Mouse (Mus musculus): ENCODE data around the gene Eif1ad. TPM values are rescaled to one million over a fixed set of nuclear protein-coding genes. Genes with fewer than 3 reads are reported as not detected.

Gene Eif1ad
- total and polyA plus RNA-seq, 2 experiments from 2014 or later, result 34.7 to 45.3 TPM

DNA sequence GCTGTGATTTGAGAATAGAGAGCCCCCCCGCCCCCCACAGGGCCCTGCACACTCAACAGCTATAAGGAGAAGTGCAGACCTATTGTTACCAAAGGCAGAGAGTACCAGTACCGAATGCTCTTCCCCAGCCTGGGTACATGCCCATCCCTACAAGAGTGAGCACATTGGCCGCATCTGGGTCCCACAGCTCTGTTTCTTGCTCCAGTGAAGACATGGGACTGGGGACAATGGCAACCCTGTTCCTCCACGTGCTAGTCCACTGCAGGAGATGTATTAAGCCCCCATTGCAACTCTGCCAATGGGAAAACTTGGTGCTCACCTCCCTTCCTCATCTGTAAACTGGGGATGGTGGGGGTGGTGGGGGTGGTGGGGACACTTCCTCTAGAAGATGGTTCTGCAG lies 47.3 kb downstream of the Eif1ad start:
- no peak overlapping the region for H3K27ac ChIP-seq (ENCODE audit: low read depth, low read length)
- no peak overlapping the region for H3K4me2 ChIP-seq (ENCODE audit: low read depth)
- H3K4me3 ChIP-seq (ENCODE audit: low read depth, low read length), result no peak overlapping the region
- no peak for ATAC-seq
- no peak for DNase-seq
- no peaks in the 10 kb centered on the region for H3K4me1 ChIP-seq (ENCODE audit: insufficient read depth)
- H3K9me3 ChIP-seq (ENCODE audit: low read length), result no peaks in the 10 kb centered on the region
- no peaks in the 10 kb centered on the region for H3K36me3 ChIP-seq (ENCODE audit: insufficient read depth)
- TF ChIP-seq CTCF (IDR thresholded peaks at IDR 0.05; ENCODE audit: low read depth), result no peak
- no peaks in the 10 kb centered on the region for H3K27me3 ChIP-seq (ENCODE audit: insufficient read depth, low read length)
- WGBS, result 71% methylated on average over 4 of the region's 4 CpGs
- no peak overlapping the region for H3K9ac ChIP-seq

DNA sequence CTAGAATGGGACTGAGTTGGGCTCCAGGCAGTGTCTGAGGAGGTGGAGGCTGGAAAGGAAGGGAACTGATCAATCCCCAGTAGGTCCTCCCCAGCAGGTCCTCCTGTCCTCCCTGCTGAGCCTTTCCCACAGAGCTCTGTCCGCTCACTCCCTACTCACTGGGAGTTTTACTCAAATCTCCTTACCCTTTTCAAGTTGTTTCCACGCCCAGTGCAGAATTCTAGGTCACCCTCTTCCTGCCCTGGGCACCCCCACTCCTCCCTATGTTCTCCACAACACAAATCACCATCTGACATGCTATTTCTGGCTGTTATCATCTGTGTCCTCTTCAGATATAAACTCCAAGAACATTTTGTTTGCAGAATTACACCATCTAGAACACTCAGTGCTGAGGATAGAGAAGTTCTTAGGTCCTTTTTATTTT lies 48.0 kb downstream of the Eif1ad start:
- no peak overlapping the region for H3K27ac ChIP-seq (ENCODE audit: low read depth, low read length)
- no peak for ATAC-seq

DNA sequence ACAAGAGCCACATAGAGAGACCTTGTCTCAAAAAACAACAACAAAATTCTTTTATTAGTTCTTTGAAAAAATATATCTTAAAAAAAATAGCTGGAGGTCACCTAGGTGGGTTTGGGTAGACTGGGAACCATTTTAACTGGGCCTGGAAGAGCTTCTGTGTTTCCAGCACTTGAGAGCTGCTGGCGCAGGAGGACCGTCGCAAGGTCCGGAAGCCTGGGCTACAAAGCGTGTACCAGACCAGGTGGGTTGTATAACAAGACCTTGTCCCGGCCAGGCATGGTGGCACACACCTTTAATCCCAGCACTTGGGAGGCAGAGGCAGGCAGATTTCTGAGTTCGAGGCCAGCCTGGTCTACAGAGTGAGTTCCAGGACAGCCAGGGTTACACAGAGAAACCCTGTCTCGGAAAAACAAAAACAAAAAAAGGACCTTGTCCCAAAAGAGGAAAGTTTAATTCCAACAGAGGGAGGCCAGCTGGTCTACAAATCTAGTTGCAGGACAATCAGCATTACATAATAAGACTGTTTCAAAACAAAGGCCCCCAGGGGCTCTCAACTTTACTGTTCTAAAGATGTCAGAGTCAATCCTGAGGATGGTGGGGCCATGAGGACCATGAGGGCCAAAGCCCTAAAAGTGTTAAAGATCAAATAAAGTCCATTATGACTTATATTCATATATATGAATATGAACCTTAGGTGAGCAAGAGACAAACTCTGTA lies 52.4 kb downstream of the Eif1ad start:
- H3K4me1 ChIP-seq (ENCODE audit: insufficient read depth), result peaks cover 8% of the 10 kb centered on the region; the same call in 1 of the 2 replicates
- no peak overlapping the region for H3K4me3 ChIP-seq (ENCODE audit: low read depth, low read length)
- ATAC-seq, result no peak
- no peak for TF ChIP-seq CTCF (IDR thresholded peaks at IDR 0.05; ENCODE audit: low read depth)
- H3K27ac ChIP-seq (ENCODE audit: low read depth, low read length), result no peak overlapping the region
- no peak overlapping the region for H3K9ac ChIP-seq
- H3K36me3 ChIP-seq (ENCODE audit: insufficient read depth), result peaks cover 33% of the 10 kb centered on the region
- no peak overlapping the region for H3K4me2 ChIP-seq (ENCODE audit: low read depth)
- no peaks in the 10 kb centered on the region for H3K27me3 ChIP-seq (ENCODE audit: insufficient read depth, low read length)
- 97% methylated on average over 8 of the region's 8 CpGs for WGBS
- no peaks in the 10 kb centered on the region for H3K9me3 ChIP-seq (ENCODE audit: low read length)
- no peak for DNase-seq

More for the DNA sequence above, 48.0 kb downstream of the Eif1ad start:
- Histone ChIP-seq H3K4me3 (ENCODE audit: low read depth, low read length) (no peak overlapping the region), H3K4me1 (ENCODE audit: insufficient read depth) (no peaks in the 10 kb centered on the region), H3K9me3 (ENCODE audit: low read length) (no peaks in the 10 kb centered on the region), H3K4me2 (ENCODE audit: low read depth) (no peak overlapping the region), H3K36me3 (ENCODE audit: insufficient read depth) (peaks cover 5% of the 10 kb centered on the region), H3K9ac (no peak overlapping the region), H3K27me3 (ENCODE audit: insufficient read depth, low read length) (no peaks in the 10 kb centered on the region)
- no peak for DNase-seq
- TF ChIP-seq CTCF (IDR thresholded peaks at IDR 0.05; ENCODE audit: low read depth), result no peak
- WGBS, result 61% methylated on average over 2 of the region's 2 CpGs

DNA sequence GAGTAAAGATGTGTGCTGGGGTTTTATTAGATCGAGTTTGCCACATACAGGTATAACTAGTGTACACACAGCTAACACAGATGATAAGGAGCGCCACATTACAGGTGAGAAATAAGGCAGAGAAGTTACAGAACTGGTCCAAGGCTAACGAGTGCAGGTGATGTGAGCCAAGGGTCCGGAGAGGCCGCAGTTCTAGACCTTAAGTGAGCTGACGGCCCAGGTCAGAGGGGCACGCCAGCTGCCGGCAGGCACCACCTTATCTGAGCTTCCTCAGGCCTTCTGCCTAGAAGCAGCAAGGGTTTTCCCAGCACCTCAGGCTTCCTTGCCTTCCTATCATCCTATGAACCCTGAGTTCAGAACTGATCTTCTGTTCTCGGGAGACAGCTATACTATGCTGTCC lies 53.1 kb downstream of the Eif1ad start:
- Histone ChIP-seq H3K4me3 (ENCODE audit: low read depth, low read length) (no peak overlapping the region), H3K4me2 (ENCODE audit: low read depth) (no peak overlapping the region), H3K9ac (no peak overlapping the region), H3K4me1 (ENCODE audit: insufficient read depth) (peaks cover 8% of the 10 kb centered on the region; the same call in 1 of the 2 replicates), H3K36me3 (ENCODE audit: insufficient read depth) (peaks cover 33% of the 10 kb centered on the region), H3K27me3 (ENCODE audit: insufficient read depth, low read length) (no peaks in the 10 kb centered on the region), H3K9me3 (ENCODE audit: low read length) (no peaks in the 10 kb centered on the region), H3K27ac (ENCODE audit: low read depth, low read length) (no peak overlapping the region)
- WGBS, result 94% methylated on average over 9 of the region's 9 CpGs
- no peak for TF ChIP-seq CTCF (IDR thresholded peaks at IDR 0.05; ENCODE audit: low read depth)
- ATAC-seq, result no peak
- DNase-seq, result no peak

DNA sequence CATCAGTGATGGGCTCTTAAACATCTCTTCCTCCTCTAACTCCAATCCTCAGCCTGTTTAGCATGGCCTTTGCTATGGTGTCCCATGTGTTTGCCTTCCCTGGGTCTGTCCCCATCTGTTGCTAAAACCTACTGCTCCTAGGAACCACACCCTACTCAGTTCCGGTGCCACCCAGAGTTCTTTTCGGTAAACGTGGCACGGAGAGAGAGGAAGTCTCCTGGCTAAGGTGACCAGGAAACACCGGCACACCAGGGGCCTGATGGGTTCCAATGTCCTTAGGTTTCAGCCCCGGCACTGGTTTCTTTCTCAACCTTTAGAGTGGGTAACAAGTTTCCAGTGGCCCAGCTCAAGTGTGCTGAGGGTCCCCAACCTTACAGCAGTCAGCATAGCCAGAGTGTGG lies 54.0 kb downstream of the Eif1ad start:
- peaks cover 8% of the 10 kb centered on the region; the same call in 1 of the 2 replicates for H3K4me1 ChIP-seq (ENCODE audit: insufficient read depth)
- no peaks in the 10 kb centered on the region for H3K27me3 ChIP-seq (ENCODE audit: insufficient read depth, low read length)
- H3K9me3 ChIP-seq (ENCODE audit: low read length), result no peaks in the 10 kb centered on the region
- DNase-seq (no peak), ATAC-seq (no peak)
- 97% methylated on average over 6 of the region's 6 CpGs for WGBS
- TF ChIP-seq CTCF (IDR thresholded peaks at IDR 0.05; ENCODE audit: low read depth), result no peak
- peaks cover 33% of the 10 kb centered on the region for H3K36me3 ChIP-seq (ENCODE audit: insufficient read depth)
- H3K4me2 ChIP-seq (ENCODE audit: low read depth), result no peak overlapping the region
- no peak overlapping the region for H3K4me3 ChIP-seq (ENCODE audit: low read depth, low read length)
- no peak overlapping the region for H3K27ac ChIP-seq (ENCODE audit: low read depth, low read length)
- no peak overlapping the region for H3K9ac ChIP-seq

Other genes starting within 250 kb of the Eif1ad start
- 138 and 146 TPM in 2 replicates for gene Klc2, start 248.2 kb upstream of the Eif1ad start, total RNA-seq (2014; rRNA removed)
- gene Klc2, start 248.2 kb upstream of the Eif1ad start, polyA plus RNA-seq (2015; fragmentation: Nextera tagmentation; extraction: Ambion mirVana), result 54.5 and 58.6 TPM in 2 replicates
- gene Pacs1, start 93.6 kb upstream of the Eif1ad start, total RNA-seq (2014; rRNA removed), result 54.5 and 84.6 TPM in 2 replicates
- 35.3 and 44.7 TPM in 2 replicates for gene Pacs1, start 93.6 kb upstream of the Eif1ad start, polyA plus RNA-seq (2015; fragmentation: Nextera tagmentation; extraction: Ambion mirVana)
- gene Sf3b2, start 71.3 kb upstream of the Eif1ad start, total RNA-seq (2014; rRNA removed), result 226 and 261 TPM in 2 replicates
- gene Sf3b2, start 71.3 kb upstream of the Eif1ad start, polyA plus RNA-seq (2015; fragmentation: Nextera tagmentation; extraction: Ambion mirVana), result 310 and 345 TPM in 2 replicates
- 14.8 and 19.4 TPM in 2 replicates for gene Gal3st3, start 68.4 kb upstream of the Eif1ad start, total RNA-seq (2014; rRNA removed)
- gene Gal3st3, start 68.4 kb upstream of the Eif1ad start, polyA plus RNA-seq (2015; fragmentation: Nextera tagmentation; extraction: Ambion mirVana), result 46.9 and 50.4 TPM in 2 replicates
- gene Catsper1, start 31.0 kb upstream of the Eif1ad start, total RNA-seq (2014; rRNA removed), result not detected in 2 replicates
- gene Catsper1, start 31.0 kb upstream of the Eif1ad start, polyA plus RNA-seq (2015; fragmentation: Nextera tagmentation; extraction: Ambion mirVana), result not detected in 2 replicates
- 0.76 and 2.4 TPM in 2 replicates for gene Cst6, start 17.2 kb upstream of the Eif1ad start, total RNA-seq (2014; rRNA removed)
- 9.6 and 15.8 TPM in 2 replicates for gene Cst6, start 17.2 kb upstream of the Eif1ad start, polyA plus RNA-seq (2015; fragmentation: Nextera tagmentation; extraction: Ambion mirVana)
- 72.5 and 93.5 TPM in 2 replicates for gene Banf1, start 427 bp downstream of the Eif1ad start, total RNA-seq (2014; rRNA removed)
- 379 and 481 TPM in 2 replicates for gene Banf1, start 427 bp downstream of the Eif1ad start, polyA plus RNA-seq (2015; fragmentation: Nextera tagmentation; extraction: Ambion mirVana)
- gene Sart1, start 22.0 kb downstream of the Eif1ad start, total RNA-seq (2014; rRNA removed), result 49.2 and 55.1 TPM in 2 replicates
- 38.8 and 53.5 TPM in 2 replicates for gene Sart1, start 22.0 kb downstream of the Eif1ad start, polyA plus RNA-seq (2015; fragmentation: Nextera tagmentation; extraction: Ambion mirVana)
- 0.43 TPM in 1 of 2 replicates, not detected in the other for gene Tsga10ip, start 35.8 kb downstream of the Eif1ad start, total RNA-seq (2014; rRNA removed)
- 0.08 and 0.13 TPM in 2 replicates for gene Tsga10ip, start 35.8 kb downstream of the Eif1ad start, polyA plus RNA-seq (2015; fragmentation: Nextera tagmentation; extraction: Ambion mirVana)
- 171 and 202 TPM in 2 replicates for gene Drap1, start 58.2 kb downstream of the Eif1ad start, total RNA-seq (2014; rRNA removed)
- gene Drap1, start 58.2 kb downstream of the Eif1ad start, polyA plus RNA-seq (2015; fragmentation: Nextera tagmentation; extraction: Ambion mirVana), result 353 and 391 TPM in 2 replicates
- gene AI837181, start 58.4 kb downstream of the Eif1ad start, total RNA-seq (2014; rRNA removed), result 56.6 and 59.5 TPM in 2 replicates
- gene AI837181, start 58.4 kb downstream of the Eif1ad start, polyA plus RNA-seq (2015; fragmentation: Nextera tagmentation; extraction: Ambion mirVana), result 72.5 and 72.7 TPM in 2 replicates
- 0.19 TPM in 1 of 2 replicates, not detected in the other for gene Fosl1, start 80.8 kb downstream of the Eif1ad start, total RNA-seq (2014; rRNA removed)
- not detected in 2 replicates for gene Fosl1, start 80.8 kb downstream of the Eif1ad start, polyA plus RNA-seq (2015; fragmentation: Nextera tagmentation; extraction: Ambion mirVana)
- gene Ccdc85b, start 91.2 kb downstream of the Eif1ad start, total RNA-seq (2014; rRNA removed), result 19.3 and 21.2 TPM in 2 replicates
- 15.3 and 16.2 TPM in 2 replicates for gene Ccdc85b, start 91.2 kb downstream of the Eif1ad start, polyA plus RNA-seq (2015; fragmentation: Nextera tagmentation; extraction: Ambion mirVana)
- 116 and 125 TPM in 2 replicates for gene Fibp, start 93.9 kb downstream of the Eif1ad start, total RNA-seq (2014; rRNA removed)
- gene Fibp, start 93.9 kb downstream of the Eif1ad start, polyA plus RNA-seq (2015; fragmentation: Nextera tagmentation; extraction: Ambion mirVana), result 175 and 180 TPM in 2 replicates
- 1.0 and 1.7 TPM in 2 replicates for gene Ctsw, start 101.8 kb downstream of the Eif1ad start, total RNA-seq (2014; rRNA removed)
- 2.3 and 2.5 TPM in 2 replicates for gene Ctsw, start 101.8 kb downstream of the Eif1ad start, polyA plus RNA-seq (2015; fragmentation: Nextera tagmentation; extraction: Ambion mirVana)
- gene Efemp2, start 107.2 kb downstream of the Eif1ad start, total RNA-seq (2014; rRNA removed), result 25.9 and 26.4 TPM in 2 replicates
- 27.2 and 35.0 TPM in 2 replicates for gene Efemp2, start 107.2 kb downstream of the Eif1ad start, polyA plus RNA-seq (2015; fragmentation: Nextera tagmentation; extraction: Ambion mirVana)
- 51.5 and 54.8 TPM in 2 replicates for gene Mus81, start 121.7 kb downstream of the Eif1ad start, total RNA-seq (2014; rRNA removed)
- gene Mus81, start 121.7 kb downstream of the Eif1ad start, polyA plus RNA-seq (2015; fragmentation: Nextera tagmentation; extraction: Ambion mirVana), result 29.4 and 32.6 TPM in 2 replicates
- gene Cfl1, start 123.7 kb downstream of the Eif1ad start, total RNA-seq (2014; rRNA removed), result 1,402 and 1,611 TPM in 2 replicates
- gene Cfl1, start 123.7 kb downstream of the Eif1ad start, polyA plus RNA-seq (2015; fragmentation: Nextera tagmentation; extraction: Ambion mirVana), result 4,218 and 4,770 TPM in 2 replicates
- 5.0 and 5.2 TPM in 2 replicates for gene 1700020D05Rik, start 137.0 kb downstream of the Eif1ad start, total RNA-seq (2014; rRNA removed)
- gene 1700020D05Rik, start 137.0 kb downstream of the Eif1ad start, polyA plus RNA-seq (2015; fragmentation: Nextera tagmentation; extraction: Ambion mirVana), result not detected in 2 replicates
- 77.7 and 85.6 TPM in 2 replicates for gene Snx32, start 143.8 kb downstream of the Eif1ad start, total RNA-seq (2014; rRNA removed)
- gene Snx32, start 143.8 kb downstream of the Eif1ad start, polyA plus RNA-seq (2015; fragmentation: Nextera tagmentation; extraction: Ambion mirVana), result 64.1 and 68.1 TPM in 2 replicates
- not detected in 2 replicates for gene Ovol1, start 193.9 kb downstream of the Eif1ad start, total RNA-seq (2014; rRNA removed)
- 0.11 and 0.21 TPM in 2 replicates for gene Ovol1, start 193.9 kb downstream of the Eif1ad start, polyA plus RNA-seq (2015; fragmentation: Nextera tagmentation; extraction: Ambion mirVana)
- gene Ap5b1, start 201.3 kb downstream of the Eif1ad start, total RNA-seq (2014; rRNA removed), result 9.0 and 9.5 TPM in 2 replicates
- gene Ap5b1, start 201.3 kb downstream of the Eif1ad start, polyA plus RNA-seq (2015; fragmentation: Nextera tagmentation; extraction: Ambion mirVana), result 1.2 and 1.6 TPM in 2 replicates
- 29.0 and 34.1 TPM in 2 replicates for gene Rnaseh2c, start 235.1 kb downstream of the Eif1ad start, total RNA-seq (2014; rRNA removed)
- gene Rnaseh2c, start 235.1 kb downstream of the Eif1ad start, polyA plus RNA-seq (2015; fragmentation: Nextera tagmentation; extraction: Ambion mirVana), result 49.8 and 59.9 TPM in 2 replicates
- 131 and 150 TPM in 2 replicates for gene Kat5, start 243.5 kb downstream of the Eif1ad start, total RNA-seq (2014; rRNA removed)
- gene Kat5, start 243.5 kb downstream of the Eif1ad start, polyA plus RNA-seq (2015; fragmentation: Nextera tagmentation; extraction: Ambion mirVana), result 62.8 and 72.6 TPM in 2 replicates

Data from forebrain, postnatal 0 days (tissue).